18 mouse cellular contexts compared by ENCODE assay signal in the genomic region with DNA sequence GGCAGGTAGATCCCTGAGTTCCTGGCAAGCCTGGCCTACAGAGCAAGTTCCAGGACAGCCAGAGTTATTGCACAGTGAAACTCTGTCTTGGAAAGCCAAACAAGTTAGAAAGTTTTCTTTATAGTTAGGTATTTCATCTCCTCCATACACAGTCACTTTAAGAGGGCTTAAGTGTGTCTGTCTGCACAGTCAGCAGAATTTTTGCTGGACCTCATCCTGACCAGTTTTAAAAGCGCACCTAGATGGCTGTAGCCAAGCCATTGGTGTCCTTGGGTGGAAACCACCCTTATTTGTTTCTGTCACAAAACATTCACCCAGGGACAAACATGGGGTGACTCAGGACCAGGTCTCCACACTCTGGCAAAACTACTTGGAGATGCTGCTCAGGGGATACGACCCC. TPM values are rescaled to one million over a fixed set of nuclear protein-coding genes. Genes with fewer than 3 reads are reported as not detected.
DNase-seq lines count a peak whose midpoint lies in the region; ATAC-seq and TF ChIP-seq lines count a peak whose summit lies in the region.
"Had no signal": no experiment of that assay in that cellular context is flagged by ENCODE, and none has a peak within 500 bp of the region (broad histone marks: within the 10 kb centered on the region; RNA-seq: fewer than 3 reads in every experiment).

No protein-coding gene starts in this region.

- no peaks in the 10 kb centered on the region for H3K79me2 ChIP-seq in myocyte (ENCODE audit: control insufficient read depth, insufficient read depth)

- no peaks in the 10 kb centered on the region for H3K36me3 ChIP-seq in kidney, embryonic 15.5 days
- no peaks in the 10 kb centered on the region for H3K36me3 ChIP-seq in lung, postnatal 0 days (ENCODE audit: insufficient read depth, low read length)
- no peaks in the 10 kb centered on the region for H3K36me3 ChIP-seq in myocyte (ENCODE audit: control insufficient read depth, insufficient read depth)
- H3K36me3 ChIP-seq in midbrain, postnatal 0 days (ENCODE audit: insufficient read depth, low read length): no peaks in the 10 kb centered on the region
- H3K36me3 ChIP-seq: embryonic facial prominence, embryonic 13.5 days; heart, embryonic 13.5 days; hindbrain, embryonic 12.5 days had no signal

- DNase-seq in kidney, adult 9 months: no peak
- DNase-seq in lung, postnatal 0 days (ENCODE audit: low spot score): no peak
- no peak for DNase-seq in lung, adult 18-20 months
- no peak for DNase-seq in layer of hippocampus, postnatal 36 days
- no peak for DNase-seq in midbrain, postnatal 0 days (ENCODE audit: low spot score)
- DNase-seq: cerebellum, adult 18-20 months; cerebellum, adult 9-11 months; cerebellum, postnatal 36 days; gastrocnemius, adult 2 months; gastrocnemius, postnatal 25 days; heart, postnatal 36 days had no signal

- no peak for ATAC-seq in kidney, embryonic 15.5 days (replicated peaks; ENCODE audit: low FRiP score)
- ATAC-seq in lung, postnatal 0 days: no peak
- ATAC-seq in midbrain, postnatal 0 days (ENCODE audit: low FRiP score): no peak
- ATAC-seq: forebrain, embryonic 14.5 days had no signal

- peak overlapping the region; percentile 64; the same call in 1 of the 2 replicates for H3K27ac ChIP-seq in kidney, embryonic 15.5 days
- H3K27ac ChIP-seq in lung, postnatal 0 days (ENCODE audit: low read length): peak overlapping the region; percentile 43
- no peak overlapping the region for H3K27ac ChIP-seq in midbrain, postnatal 0 days (ENCODE audit: low read depth, low read length)
- H3K27ac ChIP-seq: embryonic facial prominence, embryonic 13.5 days; gastrocnemius, adult 2 months; heart, embryonic 13.5 days; hindbrain, embryonic 12.5 days; hindbrain, postnatal 0 days had no signal

- peaks cover 14% of the 10 kb centered on the region for H3K4me1 ChIP-seq in kidney, embryonic 15.5 days
- H3K4me1 ChIP-seq in lung, postnatal 0 days (ENCODE audit: insufficient read depth, low read depth, low read length): no peaks in the 10 kb centered on the region; the same call in 1 of the 2 replicates
- peaks cover 4% of the 10 kb centered on the region; the same call in 1 of the 2 replicates for H3K4me1 ChIP-seq in midbrain, postnatal 0 days (ENCODE audit: insufficient read depth, low read length)

- 91% methylated on average over 2 of the region's 2 CpGs for WGBS in kidney, embryonic 15.5 days
- 87% methylated on average over 2 of the region's 2 CpGs for WGBS in lung, postnatal 0 days
- WGBS in midbrain, postnatal 0 days: 85% methylated on average over 2 of the region's 2 CpGs

- no peak for TF ChIP-seq CTCF in lung, postnatal 0 days (IDR thresholded peaks at IDR 0.05)
- TF ChIP-seq CTCF in midbrain, postnatal 0 days (IDR thresholded peaks at IDR 0.05): no peak

- H3K27me3 ChIP-seq in kidney, embryonic 15.5 days: no peaks in the 10 kb centered on the region
- H3K27me3 ChIP-seq in lung, postnatal 0 days (replicated peaks; ENCODE audit: insufficient read depth, low read length): no peaks in the 10 kb centered on the region
- no peaks in the 10 kb centered on the region for H3K27me3 ChIP-seq in myocyte (ENCODE audit: control insufficient read depth, insufficient read depth, insufficient read length)
- no peaks in the 10 kb centered on the region for H3K27me3 ChIP-seq in midbrain, postnatal 0 days (ENCODE audit: insufficient read depth, low read length)
- H3K27me3 ChIP-seq: embryonic facial prominence, embryonic 13.5 days; heart, embryonic 13.5 days had no signal

- H3K4me2 ChIP-seq in kidney, embryonic 15.5 days: no peak overlapping the region
- no peak overlapping the region for H3K4me2 ChIP-seq in lung, postnatal 0 days (replicated peaks; ENCODE audit: low read depth, low read length)
- H3K4me2 ChIP-seq in myocyte (ENCODE audit: low read depth): peak overlapping the region; percentile 31
- H3K4me2 ChIP-seq in midbrain, postnatal 0 days (ENCODE audit: low read depth, low read length, poor library complexity, severe bottlenecking): no peak overlapping the region
- H3K4me2 ChIP-seq: embryonic facial prominence, embryonic 13.5 days; heart, embryonic 13.5 days; hindbrain, embryonic 12.5 days had no signal

- no peaks in the 10 kb centered on the region for H3K9me3 ChIP-seq in kidney, embryonic 15.5 days (replicated peaks)
- H3K9me3 ChIP-seq in lung, postnatal 0 days (ENCODE audit: low read length): no peaks in the 10 kb centered on the region
- H3K9me3 ChIP-seq in midbrain, postnatal 0 days (ENCODE audit: low read length): no peaks in the 10 kb centered on the region
- H3K9me3 ChIP-seq: embryonic facial prominence, embryonic 13.5 days; heart, embryonic 13.5 days; hindbrain, embryonic 12.5 days had no signal

- no peak overlapping the region for H3K4me3 ChIP-seq in kidney, embryonic 15.5 days (replicated peaks)
- H3K4me3 ChIP-seq in lung, postnatal 0 days (ENCODE audit: low read depth, low read length): no peak overlapping the region
- no peak overlapping the region for H3K4me3 ChIP-seq in myocyte
- no peak overlapping the region for H3K4me3 ChIP-seq in midbrain, postnatal 0 days (ENCODE audit: low read depth, low read length)
- H3K4me3 ChIP-seq: embryonic facial prominence, embryonic 13.5 days; gastrocnemius, adult 2 months; heart, embryonic 13.5 days; hindbrain, embryonic 12.5 days had no signal

- TF ChIP-seq POLR2A in myocyte (IDR thresholded peaks at IDR 0.05; ENCODE audit: insufficient read length, low read depth): no peak

- H3K9ac ChIP-seq in kidney, embryonic 15.5 days: no peak overlapping the region
- H3K9ac ChIP-seq in lung, postnatal 0 days (replicated peaks; ENCODE audit: low read depth): no peak overlapping the region
- H3K9ac ChIP-seq in midbrain, postnatal 0 days (replicated peaks; ENCODE audit: low read length, poor library complexity, severe bottlenecking): no peak overlapping the region
- H3K9ac ChIP-seq: hindbrain, embryonic 12.5 days had no signal

- H3ac ChIP-seq in myocyte (ENCODE audit: control insufficient read depth, insufficient read length): no peak overlapping the region

- TF ChIP-seq EP300 in lung, postnatal 0 days (IDR thresholded peaks at IDR 0.05): no peak

TF ChIP-seq in myocyte, 11 proteins besides CTCF, POLR2A, EP300 and RAD21:
- TF ChIP-seq MAX (IDR thresholded peaks at IDR 0.05; ENCODE audit: low read depth) (no peak), E2F4 (IDR thresholded peaks at IDR 0.05; ENCODE audit: insufficient read depth) (no peak), MYOD1 (IDR thresholded peaks at IDR 0.05; ENCODE audit: control insufficient read depth in 1 of 3, insufficient read length in 2 of 3, low read depth in 2 of 3) (no peak), TCF3 (IDR thresholded peaks at IDR 0.05; ENCODE audit: insufficient read length, low read depth) (no peak), CEBPB (IDR thresholded peaks at IDR 0.05; ENCODE audit: insufficient read depth, poor library complexity, severe bottlenecking) (no peak), REST (IDR thresholded peaks at IDR 0.05; ENCODE audit: insufficient read depth, insufficient read length) (no peak), POLR2AphosphoS2 (IDR thresholded peaks at IDR 0.05; ENCODE audit: insufficient read length, low read depth) (no peak), MYOG (IDR thresholded peaks at IDR 0.05; ENCODE audit: control insufficient read depth in 1 of 3, insufficient read depth in 1 of 3, insufficient read length in 2 of 3, low read depth in 2 of 3) (no peak), SRF (IDR thresholded peaks at IDR 0.05; ENCODE audit: control insufficient read depth, insufficient read length, low read depth) (no peak), TCF12 (IDR thresholded peaks at IDR 0.05; ENCODE audit: insufficient read depth, poor library complexity, severe bottlenecking) (no peak)

RNA-seq across cellular contexts. Expression of a gene that starts 17.8 kb away (rescaled TPM):
- polyA plus RNA-seq in kidney, embryonic 15.5 days (2015; fragmentation: Nextera tagmentation; extraction: Ambion mirVana): 80.2 and 80.6 TPM in 2 replicates
- 42.1 and 44.8 TPM in 2 replicates for polyA plus RNA-seq in lung, postnatal 0 days (2015; fragmentation: Nextera tagmentation; extraction: Ambion mirVana)
- 56.4 TPM for polyA plus RNA-seq in myocyte (2012; fragmentation: generic; extraction: Trizol)
- total RNA-seq in layer of hippocampus, postnatal 36 days (2021): 100 to 1,000 TPM; 112 to 117 TPM
- total RNA-seq in midbrain, postnatal 0 days (2014; rRNA removed): 141 and 143 TPM in 2 replicates
- 107 and 114 TPM in 2 replicates for polyA plus RNA-seq in midbrain, postnatal 0 days (2015; fragmentation: Nextera tagmentation; extraction: Ambion mirVana)
